Mouse (Mus musculus) intestine, embryonic 15.5 days (tissue): ENCODE data around the gene Il12rb1. TPM values are rescaled to one million over a fixed set of nuclear protein-coding genes. Genes with fewer than 3 reads are reported as not detected.

Experiments used
- ATAC-seq: fragments of 200-750 bp; cut with Nextera tagmentation; 2 replicates; pipeline ENCODE4 v1.8.0; 2017; ENCODE audit warnings: moderate TSS enrichment, moderate library complexity
- H3K27ac ChIP-seq: fragments of 300-500 bp; sonication (generic); 2 replicates; pipeline ENCODE4 v1.5.1; 2015; ENCODE audit warnings: mild to moderate bottlenecking, inconsistent platforms
- H3K27me3 ChIP-seq: fragments of 300-500 bp; sonication (generic); replicated peaks from 2 replicates; pipeline ENCODE4 v1.6.1; 2015; ENCODE audit warnings: inconsistent platforms
- H3K36me3 ChIP-seq: fragments of 300-500 bp; sonication (generic); 2 replicates; pipeline ENCODE4 v1.6.1; 2015; ENCODE audit warnings: inconsistent platforms
- H3K4me1 ChIP-seq: fragments of 300-500 bp; sonication (generic); replicated peaks from 2 replicates; pipeline ENCODE4 v1.6.1; 2015; ENCODE audit warnings: inconsistent platforms
- H3K4me2 ChIP-seq: fragments of 300-500 bp; sonication (generic); replicated peaks from 2 replicates; pipeline ENCODE4 v1.6.1; 2015; ENCODE audit warnings: mild to moderate bottlenecking, inconsistent platforms
- H3K4me3 ChIP-seq: fragments of 300-500 bp; sonication (generic); replicated peaks from 2 replicates; pipeline ENCODE4 v1.5.1; 2015; ENCODE audit warnings: inconsistent platforms
- H3K9ac ChIP-seq: fragments of 300-500 bp; sonication (generic); 2 replicates; pipeline ENCODE4 v1.6.1; 2015; ENCODE audit warnings: inconsistent platforms
- H3K9me3 ChIP-seq: fragments of 300-500 bp; sonication (generic); 2 replicates; pipeline ENCODE4 v1.6.1; 2016; ENCODE audit warnings: inconsistent platforms
- WGBS: fragments of 180-500 bp; shearing (Covaris S2); methylation state at CpG from one replicate; pipeline ENCODE4 v1.1.7; 2015; 5-methylcytosine and 5-hydroxymethylcytosine counted together
- polyA plus RNA-seq: library from polyadenylated mRNA; unstranded; fragments of >200 nt; fragmentation: Nextera tagmentation; extraction: Ambion mirVana; gene quantifications from 2 replicates; pipeline ENCODE4 v1.2.1, GENCODE M21; 2015

Il12rb1 gene
- polyA plus RNA-seq, 1 experiment from 2014 or later, result 0.40 TPM

DNA sequence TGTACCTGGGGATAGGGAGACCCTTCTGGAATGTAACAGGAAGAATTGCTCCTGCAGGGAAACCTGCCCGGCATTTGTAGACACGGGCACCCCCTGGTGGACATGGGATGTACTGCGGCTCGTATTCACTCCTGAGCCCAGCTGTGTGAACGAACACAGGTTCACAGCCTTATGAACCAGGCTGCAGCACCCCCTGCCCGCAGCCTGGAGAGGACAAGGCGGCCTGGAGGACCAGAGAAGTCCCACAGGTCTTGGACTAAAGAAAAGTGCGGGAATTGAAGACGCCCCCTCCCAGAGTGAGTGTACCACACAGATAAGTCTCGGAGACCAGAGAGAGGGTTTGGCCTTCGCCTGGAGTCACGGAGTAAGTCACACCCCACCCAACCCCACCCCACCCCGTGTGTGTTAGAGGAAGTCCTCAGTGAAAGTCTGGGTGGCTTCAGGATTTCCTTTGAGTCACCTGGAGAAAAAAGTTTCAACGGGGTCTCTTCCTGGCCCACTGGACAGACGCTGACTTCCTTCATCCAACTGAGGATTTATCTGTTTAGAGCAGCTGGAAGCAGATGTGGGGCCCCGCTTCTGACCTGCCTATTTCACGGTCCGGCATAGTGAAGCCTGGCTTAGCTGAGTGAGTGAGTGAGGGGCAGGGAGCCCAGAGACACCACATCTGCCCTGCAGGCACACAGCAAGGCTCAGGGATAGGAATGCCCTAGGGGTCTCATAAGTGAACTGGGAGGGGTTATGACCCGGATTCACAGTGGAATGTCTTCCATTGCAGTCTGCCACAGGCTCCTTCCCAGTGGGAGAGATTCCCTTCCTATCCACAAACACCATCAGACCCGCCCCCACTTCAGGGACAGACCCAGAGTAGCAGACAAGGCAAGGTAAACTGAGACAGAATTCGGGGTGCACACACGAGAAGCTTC, 33.2 kb downstream of the Il12rb1 start:
- WGBS, result 26% methylated on average over 22 of the region's 22 CpGs
- peak; percentile 1; the same call in 1 of the 2 replicates for ATAC-seq
- Histone ChIP-seq H3K4me3 (no peak overlapping the region), H3K27ac (peak overlapping the region; percentile 82; the same call in 1 of the 2 replicates), H3K4me1 (peaks cover 20% of the 10 kb centered on the region), H3K36me3 (no peaks in the 10 kb centered on the region; the same call in 1 of the 2 replicates), H3K4me2 (peak overlapping the region; percentile 37; the same call in 1 of the 2 replicates), H3K9me3 (no peaks in the 10 kb centered on the region), H3K9ac (peak overlapping the region; percentile 26; the same call in 1 of the 2 replicates), H3K27me3 (no peaks in the 10 kb centered on the region)

DNA sequence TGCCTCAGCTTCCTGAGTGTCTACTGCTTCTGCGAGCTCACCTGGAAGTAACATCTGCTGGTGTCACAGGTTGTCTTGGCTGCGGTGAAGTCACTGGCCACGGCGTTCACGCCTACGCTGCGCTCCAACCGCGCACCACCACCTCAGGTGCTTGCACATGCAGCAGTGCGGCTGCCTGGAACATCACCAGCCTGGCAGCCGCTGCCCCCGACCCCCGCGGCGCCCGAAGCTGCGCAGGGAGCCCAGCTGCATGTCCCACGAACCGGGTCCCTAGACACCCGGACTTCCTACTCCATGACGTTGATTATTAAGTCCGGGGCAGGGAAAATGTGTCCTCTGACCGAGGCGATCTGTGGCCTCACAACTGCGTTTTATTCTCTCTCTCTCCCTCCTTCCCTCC, 34.2 kb downstream of the Il12rb1 start:
- H3K9ac ChIP-seq, result no peak overlapping the region
- no peaks in the 10 kb centered on the region for H3K9me3 ChIP-seq
- no peaks in the 10 kb centered on the region for H3K36me3 ChIP-seq
- H3K4me1 ChIP-seq, result peaks cover 20% of the 10 kb centered on the region
- no peak overlapping the region for H3K27ac ChIP-seq
- no peak overlapping the region for H3K4me3 ChIP-seq
- no peak for ATAC-seq
- no peaks in the 10 kb centered on the region for H3K27me3 ChIP-seq
- WGBS, result 72% methylated on average over 25 of the region's 25 CpGs
- no peak overlapping the region for H3K4me2 ChIP-seq

DNA sequence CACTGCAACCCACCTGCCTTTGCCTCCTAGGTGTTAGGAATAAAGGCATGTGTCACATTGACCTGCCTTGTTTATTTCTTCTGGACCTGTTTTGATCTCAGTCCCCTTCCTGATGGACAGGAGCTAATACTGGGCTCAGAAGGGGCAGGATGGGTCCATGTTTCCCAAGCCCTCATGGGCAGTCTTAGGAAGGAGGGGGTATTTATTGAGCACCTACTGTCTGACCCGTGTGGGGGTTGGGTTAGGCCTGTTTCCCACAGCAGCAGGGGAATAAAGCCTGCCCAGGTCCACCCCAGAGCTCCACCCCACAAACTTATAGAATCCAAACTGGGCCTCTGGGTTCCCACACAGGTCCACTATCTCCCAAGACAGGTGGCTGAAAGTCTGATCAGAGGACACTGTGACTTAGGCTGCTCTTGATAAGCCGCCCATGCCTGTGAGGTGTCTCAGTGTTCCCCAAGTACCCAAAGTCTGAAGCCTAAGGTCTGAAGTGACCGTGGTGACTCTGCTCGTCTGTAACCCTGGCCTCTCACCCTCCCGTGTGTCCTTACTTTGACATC, 35.0 kb downstream of the Il12rb1 start:
- H3K4me3 ChIP-seq, result no peak overlapping the region
- no peak overlapping the region for H3K27ac ChIP-seq
- H3K36me3 ChIP-seq, result no peaks in the 10 kb centered on the region
- WGBS, result 85% methylated on average over 5 of the region's 5 CpGs
- H3K4me1 ChIP-seq, result peaks cover 20% of the 10 kb centered on the region
- no peak overlapping the region for H3K4me2 ChIP-seq
- no peaks in the 10 kb centered on the region for H3K27me3 ChIP-seq
- no peak overlapping the region for H3K9ac ChIP-seq
- no peaks in the 10 kb centered on the region for H3K9me3 ChIP-seq
- no peak for ATAC-seq

DNA sequence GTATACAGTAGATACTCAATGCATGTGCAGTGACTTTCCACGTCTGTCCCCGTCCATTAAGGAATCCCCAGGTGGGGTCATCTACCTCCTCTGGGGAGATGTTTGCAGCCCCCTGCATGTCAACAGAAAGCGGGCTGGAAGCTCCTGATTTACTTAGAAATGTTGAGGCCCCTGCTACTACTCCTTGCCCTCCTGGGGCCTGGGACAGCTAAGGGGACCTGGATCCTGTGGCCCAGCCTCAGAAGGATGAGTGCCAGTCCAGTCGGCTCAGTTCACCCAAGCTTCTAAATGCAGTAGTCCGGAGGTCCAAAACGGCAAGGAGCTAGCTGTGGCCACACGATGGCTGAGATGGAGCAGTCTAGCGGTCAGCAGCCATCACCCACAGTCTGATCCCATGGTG, 35.7 kb downstream of the Il12rb1 start:
- ATAC-seq, result no peak
- Histone ChIP-seq H3K36me3 (no peaks in the 10 kb centered on the region), H3K27ac (no peak overlapping the region), H3K27me3 (no peaks in the 10 kb centered on the region), H3K4me1 (peaks cover 16% of the 10 kb centered on the region), H3K9ac (no peak overlapping the region), H3K9me3 (no peaks in the 10 kb centered on the region), H3K4me2 (no peak overlapping the region), H3K4me3 (no peak overlapping the region)
- 88% methylated on average over 8 of the region's 8 CpGs for WGBS

DNA sequence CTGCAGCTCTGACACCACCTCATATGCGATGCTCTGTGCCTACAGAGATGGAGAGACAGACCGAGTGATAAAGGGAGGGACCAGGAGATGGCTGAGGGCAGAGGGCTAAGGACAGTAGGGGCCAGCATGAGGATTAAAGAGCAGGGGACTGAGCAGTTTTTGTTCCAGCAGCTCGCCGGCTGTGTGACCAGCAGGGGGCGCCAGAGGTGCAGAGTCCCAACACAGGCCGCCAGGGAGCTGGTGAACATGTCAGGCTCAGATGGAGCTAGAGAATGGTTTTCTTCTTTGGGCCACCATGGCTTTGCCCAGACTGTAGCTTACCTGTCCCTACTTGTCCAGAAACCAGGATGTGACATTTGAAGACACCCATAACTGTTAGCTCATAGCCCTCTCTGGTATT, 36.3 kb downstream of the Il12rb1 start:
- no peak overlapping the region for H3K9ac ChIP-seq
- 2% methylated on average over 6 of the region's 6 CpGs for WGBS
- no peak overlapping the region for H3K4me2 ChIP-seq
- no peaks in the 10 kb centered on the region for H3K27me3 ChIP-seq
- peaks cover 16% of the 10 kb centered on the region for H3K4me1 ChIP-seq
- no peak overlapping the region for H3K27ac ChIP-seq
- H3K4me3 ChIP-seq, result no peak overlapping the region
- no peaks in the 10 kb centered on the region for H3K36me3 ChIP-seq
- H3K9me3 ChIP-seq, result no peaks in the 10 kb centered on the region
- no peak for ATAC-seq

DNA sequence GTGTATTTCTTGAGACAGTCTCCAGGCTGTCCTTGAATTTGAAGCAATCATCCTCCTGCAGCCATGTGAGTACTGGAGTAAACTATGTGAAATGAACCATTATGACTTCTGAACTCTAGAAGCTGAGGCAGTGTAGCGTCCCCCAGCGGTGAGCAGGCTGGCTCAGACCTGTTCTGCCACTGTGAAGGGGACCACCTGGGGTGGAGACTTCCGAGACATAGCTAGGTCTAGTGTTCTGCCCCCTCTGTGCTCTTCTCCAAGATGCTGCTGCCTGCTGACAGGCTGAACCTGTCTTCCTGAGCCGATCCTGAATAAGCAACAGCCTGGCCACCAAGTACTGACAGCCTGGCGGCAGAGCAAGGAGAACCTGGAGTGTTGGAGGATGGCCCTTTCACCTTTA, 36.9 kb downstream of the Il12rb1 start:
- no peak overlapping the region for H3K9ac ChIP-seq
- H3K4me1 ChIP-seq, result peaks cover 15% of the 10 kb centered on the region
- no peak overlapping the region for H3K27ac ChIP-seq
- WGBS, result 46% methylated on average over 5 of the region's 5 CpGs
- H3K4me3 ChIP-seq, result no peak overlapping the region
- H3K4me2 ChIP-seq, result no peak overlapping the region
- no peaks in the 10 kb centered on the region for H3K36me3 ChIP-seq
- ATAC-seq, result no peak
- H3K27me3 ChIP-seq, result no peaks in the 10 kb centered on the region
- H3K9me3 ChIP-seq, result no peaks in the 10 kb centered on the region

DNA sequence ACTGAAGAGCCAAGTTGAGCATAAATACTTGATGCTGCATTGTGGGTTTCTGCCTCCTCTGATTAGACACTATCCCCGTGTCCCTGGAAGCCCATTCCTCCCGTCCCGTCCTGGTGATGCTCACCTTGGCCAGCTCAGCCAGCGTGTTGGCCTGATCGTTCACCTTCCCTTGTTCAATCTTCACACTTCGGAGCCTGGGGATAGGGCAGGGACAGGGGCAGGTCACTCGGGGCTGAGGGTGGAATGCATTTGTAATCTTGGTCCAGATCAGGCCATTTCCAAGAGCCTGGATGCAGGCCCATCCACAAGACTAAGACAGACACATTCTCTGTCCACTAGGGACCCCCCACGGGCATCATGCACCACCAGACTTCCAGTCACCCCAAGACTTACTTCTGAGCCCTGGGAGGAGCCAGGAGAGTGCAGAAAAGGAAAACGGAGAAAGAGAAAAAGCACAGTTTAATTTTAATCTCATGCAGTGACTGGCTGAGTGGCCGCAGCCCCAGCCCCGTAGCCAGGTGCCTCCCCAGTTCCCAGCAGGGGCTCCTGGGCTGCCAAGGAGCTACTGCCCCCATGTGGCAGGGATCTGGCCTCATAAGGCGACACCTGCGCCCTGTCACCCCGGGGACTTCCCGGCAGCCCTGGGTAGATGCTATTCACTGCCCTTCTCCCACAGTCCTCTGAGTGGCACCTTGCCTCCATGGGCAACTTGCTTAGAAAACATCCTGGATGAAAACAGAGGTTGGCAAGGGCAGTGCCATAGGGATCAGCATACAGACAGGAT, 38.3 kb downstream of the Il12rb1 start:
- no peaks in the 10 kb centered on the region for H3K27me3 ChIP-seq

DNA sequence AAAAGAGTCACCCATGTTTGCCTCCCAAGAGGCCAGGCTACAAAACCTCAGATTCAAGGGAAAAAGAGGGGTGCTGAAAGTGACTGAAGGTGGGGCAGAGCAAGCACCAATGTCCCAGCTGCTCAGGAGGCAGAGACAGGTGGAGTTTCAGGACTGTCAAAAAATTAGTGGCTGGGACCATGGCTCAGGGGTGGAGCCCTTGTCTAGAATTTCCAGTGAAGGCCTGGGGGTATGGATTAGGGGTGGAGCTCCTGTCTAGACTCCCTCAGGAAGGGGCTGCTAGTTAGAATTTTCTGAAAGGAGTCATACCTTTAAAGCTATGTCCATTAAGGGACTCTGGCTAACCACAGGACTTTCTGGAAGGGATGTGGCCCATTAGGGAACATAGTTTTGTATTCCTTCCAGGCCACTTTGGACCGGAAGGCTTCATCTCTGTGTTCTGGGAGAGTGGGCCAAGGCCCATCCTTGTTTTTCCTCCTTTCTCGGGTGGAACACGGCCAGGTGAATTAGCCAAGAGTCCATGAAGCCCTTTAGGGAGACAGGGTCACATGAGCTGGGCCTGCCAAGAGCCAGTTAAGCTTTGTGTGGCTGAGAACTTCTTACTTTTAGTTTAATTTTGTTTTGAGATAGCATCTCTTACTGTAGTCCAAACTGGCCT, 41.2 kb downstream of the Il12rb1 start:
- Histone ChIP-seq H3K4me2 (no peak overlapping the region), H3K27me3 (no peaks in the 10 kb centered on the region), H3K4me3 (no peak overlapping the region), H3K9ac (no peak overlapping the region), H3K36me3 (no peaks in the 10 kb centered on the region), H3K27ac (no peak overlapping the region), H3K4me1 (peaks cover 6% of the 10 kb centered on the region), H3K9me3 (no peaks in the 10 kb centered on the region)
- ATAC-seq, result no peak
- 87% methylated on average over 3 of the region's 3 CpGs for WGBS

More for the DNA sequence above, 38.3 kb downstream of the Il12rb1 start:
- no peak for ATAC-seq
- Histone ChIP-seq H3K27ac (no peak overlapping the region), H3K4me2 (no peak overlapping the region), H3K9ac (no peak overlapping the region), H3K4me3 (no peak overlapping the region), H3K9me3 (no peaks in the 10 kb centered on the region), H3K4me1 (peaks cover 4% of the 10 kb centered on the region), H3K36me3 (no peaks in the 10 kb centered on the region)
- WGBS, result 57% methylated on average over 15 of the region's 15 CpGs

DNA sequence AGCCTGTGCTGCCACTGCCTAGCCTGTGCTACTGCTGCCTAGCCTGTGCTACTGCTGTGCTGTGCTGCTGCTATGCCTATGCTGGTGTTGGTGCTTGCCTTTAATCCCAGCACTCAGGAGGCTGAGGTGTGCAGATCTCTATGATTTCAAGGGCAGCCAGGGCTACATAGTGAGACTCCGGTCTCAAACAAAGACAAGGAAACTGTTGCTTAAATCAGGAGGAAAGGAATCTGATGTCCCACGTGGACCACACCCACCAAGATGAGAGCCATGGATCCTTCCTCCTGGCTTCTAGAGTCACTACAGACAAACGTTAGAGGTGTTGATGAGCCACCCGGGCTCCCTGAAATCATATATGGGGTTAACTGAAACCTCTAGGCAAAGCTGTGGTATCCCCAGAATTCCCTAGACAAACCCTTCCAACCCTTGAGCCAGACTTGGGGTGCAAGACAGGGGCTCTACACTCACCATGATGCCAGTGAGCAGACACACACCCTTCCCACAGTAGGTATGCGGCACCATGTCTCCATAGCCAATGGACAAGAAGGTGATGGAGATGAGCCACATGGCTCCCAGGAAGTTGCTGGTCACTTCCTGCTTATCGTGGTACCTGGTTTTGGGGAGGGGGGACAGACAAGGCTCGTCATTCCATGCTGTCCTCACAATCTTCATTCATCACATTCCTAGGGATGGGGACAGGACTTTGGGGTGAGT, 42.0 kb downstream of the Il12rb1 start:
- no peaks in the 10 kb centered on the region for H3K9me3 ChIP-seq
- ATAC-seq, result no peak
- no peaks in the 10 kb centered on the region for H3K27me3 ChIP-seq
- H3K36me3 ChIP-seq, result no peaks in the 10 kb centered on the region
- peaks cover 6% of the 10 kb centered on the region for H3K4me1 ChIP-seq
- H3K4me3 ChIP-seq, result no peak overlapping the region
- WGBS, result 77% methylated on average over 7 of the region's 7 CpGs
- H3K27ac ChIP-seq, result no peak overlapping the region
- H3K4me2 ChIP-seq, result no peak overlapping the region
- no peak overlapping the region for H3K9ac ChIP-seq

DNA sequence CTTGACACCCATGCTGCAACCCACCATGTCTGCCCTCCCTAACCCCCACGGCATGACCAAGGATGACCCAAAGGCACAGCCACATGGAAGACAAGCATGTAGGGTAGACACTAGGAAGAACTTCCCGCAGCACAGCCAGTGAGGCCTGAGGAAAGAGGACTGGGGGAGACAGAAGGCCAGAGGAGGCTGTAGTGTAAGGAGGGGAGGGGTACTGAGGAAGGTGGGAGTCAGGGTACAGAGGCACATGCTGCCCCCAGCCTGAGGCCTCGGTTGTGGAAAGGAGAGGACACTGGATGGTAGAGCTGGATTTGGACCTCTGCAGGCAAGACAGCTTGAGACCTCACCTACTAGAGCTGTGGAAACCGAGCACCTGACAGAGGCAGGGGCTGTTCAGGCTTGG, 42.7 kb downstream of the Il12rb1 start:
- Histone ChIP-seq H3K9ac (no peak overlapping the region), H3K4me3 (no peak overlapping the region), H3K4me2 (no peak overlapping the region), H3K9me3 (no peaks in the 10 kb centered on the region), H3K27me3 (no peaks in the 10 kb centered on the region), H3K36me3 (no peaks in the 10 kb centered on the region), H3K27ac (no peak overlapping the region), H3K4me1 (peaks cover 6% of the 10 kb centered on the region)
- WGBS, result 82% methylated on average over 4 of the region's 4 CpGs
- ATAC-seq, result no peak

DNA sequence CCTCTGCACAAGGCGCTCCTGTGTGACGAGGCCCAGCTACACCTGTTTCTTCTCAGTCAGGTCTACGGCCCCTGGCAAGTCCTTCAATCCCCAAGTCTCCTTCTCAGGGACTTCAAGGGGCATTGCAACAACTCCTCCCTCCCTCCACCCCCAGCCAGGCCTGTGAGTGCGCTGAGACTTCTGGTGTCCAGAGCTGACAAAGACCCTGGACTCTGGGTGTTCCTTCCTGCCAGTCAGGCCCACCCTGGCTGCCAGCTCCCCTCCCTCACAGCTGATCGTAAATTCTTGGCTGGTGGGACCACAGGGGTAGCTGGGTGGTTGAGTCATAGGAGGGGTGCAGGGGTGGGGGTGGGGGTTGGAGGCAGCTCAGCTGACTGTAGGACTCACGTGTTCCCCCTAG, 43.6 kb downstream of the Il12rb1 start:
- no peak overlapping the region for H3K4me3 ChIP-seq
- H3K9me3 ChIP-seq, result no peaks in the 10 kb centered on the region
- no peak overlapping the region for H3K4me2 ChIP-seq
- peaks cover 10% of the 10 kb centered on the region for H3K4me1 ChIP-seq
- 0 out of 2 replicates have a peak, but pooled peaks have one; percentile 7 for ATAC-seq
- H3K9ac ChIP-seq, result peak overlapping the region; percentile 5; the same call in 1 of the 2 replicates
- 40% methylated on average over 6 of the region's 6 CpGs for WGBS
- no peaks in the 10 kb centered on the region for H3K27me3 ChIP-seq
- H3K36me3 ChIP-seq, result no peaks in the 10 kb centered on the region
- no peak overlapping the region for H3K27ac ChIP-seq
